Mouse (Mus musculus) hindbrain, embryonic 11.5 days (tissue): ENCODE results near the gene Lyplal1. TPM values are rescaled to one million over a fixed set of nuclear protein-coding genes. Genes with fewer than 3 reads are reported as not detected.

Experiments
- ATAC-seq: fragments of 200-750 bp; cut with Nextera tagmentation; 2 replicates; pipeline ENCODE4 v1.8.0; 2017; ENCODE audit warnings: mild to moderate bottlenecking, moderate TSS enrichment, moderate library complexity; ENCODE audit not compliant: low FRiP score
- DNase-seq: peaks from one replicate; pipeline ENCODE4 v3.0.0-alpha.2; 2015; ENCODE audit warnings: low spot score
- H3K27ac ChIP-seq: fragments of 300-500 bp; sonication (generic); 2 replicates; pipeline ENCODE4 v1.5.1; 2014; ENCODE audit warnings: mild to moderate bottlenecking, low read depth, low read length
- H3K27me3 ChIP-seq: fragments of 300-500 bp; sonication (generic); 2 replicates; pipeline ENCODE4 v1.6.1; 2014; ENCODE audit warnings: mild to moderate bottlenecking, low read length, moderate library complexity, mixed read lengths; ENCODE audit not compliant: control insufficient read depth, insufficient read depth
- H3K36me3 ChIP-seq: fragments of 300-500 bp; sonication (generic); 2 replicates; pipeline ENCODE4 v1.6.1; 2014; ENCODE audit warnings: mild to moderate bottlenecking, low read length, moderate library complexity, mixed read lengths; ENCODE audit not compliant: control insufficient read depth, insufficient read depth
- H3K4me1 ChIP-seq: fragments of 300-500 bp; sonication (generic); replicated peaks from 2 replicates; pipeline ENCODE4 v1.6.1; 2014; ENCODE audit warnings: low read length, mixed read lengths; ENCODE audit not compliant: control insufficient read depth, insufficient read depth
- H3K4me2 ChIP-seq: fragments of 300-500 bp; sonication (generic); replicated peaks from 2 replicates; pipeline ENCODE4 v1.6.1; 2014; ENCODE audit warnings: mild to moderate bottlenecking, low read depth, low read length
- H3K4me3 ChIP-seq: fragments of 300-500 bp; sonication (generic); 2 replicates; pipeline ENCODE4 v1.5.1; 2014; ENCODE audit warnings: low read depth, low read length
- H3K9ac ChIP-seq: fragments of 300-500 bp; sonication (generic); 2 replicates; pipeline ENCODE4 v1.6.1; 2014; ENCODE audit warnings: low read depth, low read length
- H3K9me3 ChIP-seq: fragments of 300-500 bp; sonication (generic); 2 replicates; pipeline ENCODE4 v1.6.1; 2016; ENCODE audit warnings: low read length; ENCODE audit not compliant: control insufficient read depth
- WGBS: fragments of 180-500 bp; shearing (Covaris S2); extraction: QIAGEN DNeasy Blood & Tissue Kit; methylation state at CpG from one replicate; pipeline ENCODE4 v1.1.7; 2014; 5-methylcytosine and 5-hydroxymethylcytosine counted together
- polyA plus RNA-seq: library from polyadenylated mRNA; unstranded; fragments of >200 nt; fragmentation: Nextera tagmentation; extraction: Ambion mirVana; gene quantifications from 2 replicates; pipeline ENCODE4 v1.2.1, GENCODE M21; 2014

Gene Lyplal1
- polyA plus RNA-seq, 1 experiment from 2014 or later: 24.0 TPM

- no peaks in the 10 kb centered on the region for H3K9me3 ChIP-seq
- 78% methylated on average over 3 of the region's 3 CpGs for WGBS
- no peak for DNase-seq
- no peak overlapping the region for H3K27ac ChIP-seq
- H3K9ac ChIP-seq: no peak overlapping the region
- H3K4me3 ChIP-seq: no peak overlapping the region
- H3K27me3 ChIP-seq: no peaks in the 10 kb centered on the region
- H3K36me3 ChIP-seq: no peaks in the 10 kb centered on the region
- no peak overlapping the region for H3K4me2 ChIP-seq
- ATAC-seq: no peak
- no peaks in the 10 kb centered on the region for H3K4me1 ChIP-seq
Observed at GRCm38 (mm10) chr1:186131465-186131864, 14.4 kb upstream of the Lyplal1 start.

- H3K9me3 ChIP-seq: no peaks in the 10 kb centered on the region
- H3K27me3 ChIP-seq: no peaks in the 10 kb centered on the region
- H3K4me3 ChIP-seq: no peak overlapping the region
- WGBS: 93% methylated on average over 8 of the region's 8 CpGs
- no peak overlapping the region for H3K9ac ChIP-seq
- no peaks in the 10 kb centered on the region for H3K36me3 ChIP-seq
- H3K27ac ChIP-seq: no peak overlapping the region
- no peak overlapping the region for H3K4me2 ChIP-seq
- DNase-seq (no peak), ATAC-seq (no peak)
- no peaks in the 10 kb centered on the region for H3K4me1 ChIP-seq
Observed at GRCm38 (mm10) chr1:186128940-186129339, 11.8 kb upstream of the Lyplal1 start.

- DNase-seq (no peak), ATAC-seq (no peak)
- WGBS: 77% methylated on average over 6 of the region's 6 CpGs
- no peaks in the 10 kb centered on the region for H3K27me3 ChIP-seq
- no peak overlapping the region for H3K9ac ChIP-seq
- no peaks in the 10 kb centered on the region for H3K36me3 ChIP-seq
- no peaks in the 10 kb centered on the region for H3K9me3 ChIP-seq
- H3K4me2 ChIP-seq: no peak overlapping the region
- H3K27ac ChIP-seq: no peak overlapping the region
- no peaks in the 10 kb centered on the region for H3K4me1 ChIP-seq
- H3K4me3 ChIP-seq: no peak overlapping the region
Observed at GRCm38 (mm10) chr1:186126313-186126862, 9.3 kb upstream of the Lyplal1 start.

- Histone ChIP-seq H3K4me3 (no peak overlapping the region), H3K27me3 (no peaks in the 10 kb centered on the region), H3K4me1 (no peaks in the 10 kb centered on the region), H3K27ac (no peak overlapping the region), H3K9ac (no peak overlapping the region), H3K9me3 (no peaks in the 10 kb centered on the region), H3K36me3 (no peaks in the 10 kb centered on the region), H3K4me2 (no peak overlapping the region)
- ATAC-seq (no peak), DNase-seq (no peak)
Observed at GRCm38 (mm10) chr1:186123690-186124089, 6.6 kb upstream of the Lyplal1 start.

- Histone ChIP-seq H3K27ac (no peak overlapping the region), H3K4me3 (no peak overlapping the region), H3K4me1 (0 out of 2 replicates have a peak, but pooled peaks cover 2% of the 10 kb centered on the region), H3K36me3 (no peaks in the 10 kb centered on the region), H3K4me2 (no peak overlapping the region), H3K9ac (no peak overlapping the region), H3K9me3 (no peaks in the 10 kb centered on the region), H3K27me3 (no peaks in the 10 kb centered on the region)
- ATAC-seq (no peak), DNase-seq (no peak)
- 43% methylated on average over 5 of the region's 5 CpGs for WGBS
Observed at GRCm38 (mm10) chr1:186119856-186120255, 2.7 kb upstream of the Lyplal1 start.

GRCm38 (mm10) chr1:186116086-186116600 lies 967 bp downstream of the Lyplal1 start:
- Histone ChIP-seq H3K9ac (no peak overlapping the region), H3K27ac (no peak overlapping the region), H3K9me3 (no peaks in the 10 kb centered on the region), H3K4me1 (0 out of 2 replicates have a peak, but pooled peaks cover 2% of the 10 kb centered on the region), H3K27me3 (no peaks in the 10 kb centered on the region), H3K4me3 (no peak overlapping the region), H3K36me3 (no peaks in the 10 kb centered on the region), H3K4me2 (peak overlapping the region; percentile 66)
- WGBS: 75% methylated on average over 7 of the region's 7 CpGs
- no peak for DNase-seq
- no peak for ATAC-seq

- Histone ChIP-seq H3K36me3 (no peaks in the 10 kb centered on the region), H3K4me1 (no peaks in the 10 kb centered on the region), H3K4me3 (no peak overlapping the region), H3K9ac (no peak overlapping the region), H3K27me3 (no peaks in the 10 kb centered on the region), H3K4me2 (no peak overlapping the region), H3K27ac (no peak overlapping the region), H3K9me3 (no peaks in the 10 kb centered on the region)
- ATAC-seq: no peak
- no peak for DNase-seq
- 90% methylated on average over 8 of the region's 8 CpGs for WGBS
Observed at GRCm38 (mm10) chr1:186102313-186102712, 14.8 kb downstream of the Lyplal1 start.

GRCm38 (mm10) chr1:186066266-186066897 lies 50.7 kb downstream of the Lyplal1 start:
- Histone ChIP-seq H3K36me3 (no peaks in the 10 kb centered on the region), H3K4me1 (no peaks in the 10 kb centered on the region), H3K4me3 (no peak overlapping the region), H3K9ac (no peak overlapping the region), H3K27ac (no peak overlapping the region), H3K27me3 (no peaks in the 10 kb centered on the region), H3K4me2 (no peak overlapping the region), H3K9me3 (no peaks in the 10 kb centered on the region)
- WGBS: 92% methylated on average over 2 of the region's 2 CpGs
- ATAC-seq (no peak), DNase-seq (no peak)

GRCm38 (mm10) chr1:186060041-186060440 lies 57.1 kb downstream of the Lyplal1 start:
- Histone ChIP-seq H3K4me3 (no peak overlapping the region), H3K27me3 (no peaks in the 10 kb centered on the region), H3K27ac (no peak overlapping the region), H3K36me3 (no peaks in the 10 kb centered on the region), H3K4me1 (no peaks in the 10 kb centered on the region), H3K9me3 (no peaks in the 10 kb centered on the region), H3K9ac (no peak overlapping the region), H3K4me2 (no peak overlapping the region)
- no peak for DNase-seq
- ATAC-seq: no peak
- 86% methylated on average over 2 of the region's 2 CpGs for WGBS
